Mouse (Mus musculus) ES-Bruce4 (cell line): ENCODE data around the gene Cdca3.

ENCODE experiments used
- CTCF ChIP-seq: IDR thresholded peaks from one replicate; pipeline ENCODE4 v1.8.1; 2011; ENCODE audit warnings: low read depth, low read length
- POLR2A ChIP-seq: IDR thresholded peaks from one replicate; pipeline ENCODE4 v1.8.1; 2011; ENCODE audit warnings: low read length; ENCODE audit not compliant: insufficient read depth

GRCm38 (mm10) chr6:124866560-124866959 is 37.2 kb downstream of the Cdca3 start:
- TF ChIP-seq CTCF (no peak), POLR2A (no peak)
